Mouse (Mus musculus): ENCODE data around the gene Zfp366. TPM values are rescaled to one million over a fixed set of nuclear protein-coding genes. Genes with fewer than 3 reads are reported as not detected.

Gene Zfp366
- polyA plus RNA-seq, 1 experiment: not detected

- H3K4me1 ChIP-seq (ENCODE audit: control insufficient read depth, insufficient read depth, low read length): no peaks in the 10 kb centered on the region
- TF ChIP-seq EP300 (IDR thresholded peaks at IDR 0.05; ENCODE audit: insufficient read depth, low read depth, low read length) (no peak), CTCF (IDR thresholded peaks at IDR 0.05; ENCODE audit: low read depth, low read length) (no peak), POLR2A (IDR thresholded peaks at IDR 0.05; ENCODE audit: insufficient read depth, low read length) (no peak)
- H3K9ac ChIP-seq (ENCODE audit: low read depth, poor library complexity, severe bottlenecking): no peak overlapping the region
- no peaks in the 10 kb centered on the region for H3K36me3 ChIP-seq (ENCODE audit: control insufficient read depth, insufficient read depth, low read length, poor library complexity, severe bottlenecking)
- H3K9me3 ChIP-seq (replicated peaks; ENCODE audit: control insufficient read depth, insufficient read depth, low read length, poor library complexity, severe bottlenecking): no peaks in the 10 kb centered on the region; the same call in 1 of the 2 replicates
- no peaks in the 10 kb centered on the region for H3K27me3 ChIP-seq (ENCODE audit: control insufficient read depth, insufficient read depth, low read length, poor library complexity, severe bottlenecking)
- H3K4me3 ChIP-seq (ENCODE audit: low read depth, low read length): no peak overlapping the region
- H3K27ac ChIP-seq (ENCODE audit: insufficient read depth, low read length): no peak overlapping the region
Observed at GRCm38 (mm10) chr13:99207214-99207613, 22.6 kb downstream of the Zfp366 start.

DNA sequence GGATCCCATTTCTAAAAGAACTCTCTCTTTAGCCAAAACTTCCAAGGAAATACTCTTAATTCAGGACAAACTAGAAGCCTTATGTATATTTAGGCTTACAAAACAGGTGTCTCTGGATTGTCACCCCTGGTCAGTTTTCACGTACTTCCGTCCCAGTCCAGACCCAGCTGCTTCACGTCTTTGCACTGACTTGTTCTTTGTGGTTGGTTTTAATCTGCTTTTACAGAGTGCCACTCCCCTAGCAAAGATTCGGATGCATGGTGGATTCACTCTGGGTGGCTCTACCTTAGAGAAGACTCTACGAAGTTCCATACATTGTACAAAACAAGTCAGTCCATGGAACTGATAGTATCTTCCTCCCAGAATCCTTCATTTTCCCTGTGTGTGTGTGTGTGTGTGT is 25.2 kb downstream of the Zfp366 start:
- Histone ChIP-seq H3K36me3 (ENCODE audit: control insufficient read depth, insufficient read depth, low read length, poor library complexity, severe bottlenecking) (no peaks in the 10 kb centered on the region), H3K4me1 (ENCODE audit: control insufficient read depth, insufficient read depth, low read length) (no peaks in the 10 kb centered on the region), H3K27me3 (ENCODE audit: control insufficient read depth, insufficient read depth, low read length, poor library complexity, severe bottlenecking) (no peaks in the 10 kb centered on the region), H3K9me3 (replicated peaks; ENCODE audit: control insufficient read depth, insufficient read depth, low read length, poor library complexity, severe bottlenecking) (no peaks in the 10 kb centered on the region; the same call in 1 of the 2 replicates), H3K9ac (ENCODE audit: low read depth, poor library complexity, severe bottlenecking) (no peak overlapping the region), H3K4me3 (ENCODE audit: low read depth, low read length) (no peak overlapping the region), H3K27ac (ENCODE audit: insufficient read depth, low read length) (no peak overlapping the region)
- TF ChIP-seq EP300 (IDR thresholded peaks at IDR 0.05; ENCODE audit: insufficient read depth, low read depth, low read length): no peak

GRCm38 (mm10) chr13:99210837-99211236 is 26.2 kb downstream of the Zfp366 start:
- Histone ChIP-seq H3K27me3 (ENCODE audit: control insufficient read depth, insufficient read depth, low read length, poor library complexity, severe bottlenecking) (no peaks in the 10 kb centered on the region), H3K9me3 (replicated peaks; ENCODE audit: control insufficient read depth, insufficient read depth, low read length, poor library complexity, severe bottlenecking) (no peaks in the 10 kb centered on the region; the same call in 1 of the 2 replicates), H3K4me1 (ENCODE audit: control insufficient read depth, insufficient read depth, low read length) (no peaks in the 10 kb centered on the region), H3K36me3 (ENCODE audit: control insufficient read depth, insufficient read depth, low read length, poor library complexity, severe bottlenecking) (no peaks in the 10 kb centered on the region), H3K4me3 (ENCODE audit: low read depth, low read length) (no peak overlapping the region), H3K27ac (ENCODE audit: insufficient read depth, low read length) (no peak overlapping the region), H3K9ac (ENCODE audit: low read depth, poor library complexity, severe bottlenecking) (no peak overlapping the region)
- no peak for TF ChIP-seq POLR2A (IDR thresholded peaks at IDR 0.05; ENCODE audit: insufficient read depth, low read length)
- no peak for TF ChIP-seq CTCF (IDR thresholded peaks at IDR 0.05; ENCODE audit: low read depth, low read length)
- TF ChIP-seq EP300 (IDR thresholded peaks at IDR 0.05; ENCODE audit: insufficient read depth, low read depth, low read length): no peak

DNA sequence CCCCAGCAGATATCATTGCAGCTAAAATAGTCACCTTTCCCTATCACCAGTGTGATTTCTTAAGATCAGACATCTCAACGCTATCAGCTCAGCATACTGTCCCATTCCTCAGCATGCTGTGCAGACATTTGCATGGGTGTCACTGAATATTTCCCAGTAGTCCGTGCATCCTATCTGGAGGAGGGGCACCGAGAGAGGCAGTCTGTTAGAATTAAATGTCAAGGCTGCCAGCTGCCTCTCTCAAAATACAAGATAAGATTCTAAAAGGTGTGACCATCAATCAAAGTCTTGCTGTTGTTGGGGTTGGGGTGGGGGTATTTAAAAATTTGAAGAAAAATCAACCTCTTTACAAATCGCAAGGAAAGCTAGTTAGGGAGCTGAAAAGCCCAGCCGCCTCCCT is 28.4 kb downstream of the Zfp366 start:
- Histone ChIP-seq H3K4me3 (ENCODE audit: low read depth, low read length) (no peak overlapping the region), H3K4me1 (ENCODE audit: control insufficient read depth, insufficient read depth, low read length) (no peaks in the 10 kb centered on the region), H3K36me3 (ENCODE audit: control insufficient read depth, insufficient read depth, low read length, poor library complexity, severe bottlenecking) (no peaks in the 10 kb centered on the region), H3K27ac (ENCODE audit: insufficient read depth, low read length) (no peak overlapping the region), H3K9ac (ENCODE audit: low read depth, poor library complexity, severe bottlenecking) (no peak overlapping the region), H3K9me3 (replicated peaks; ENCODE audit: control insufficient read depth, insufficient read depth, low read length, poor library complexity, severe bottlenecking) (no peaks in the 10 kb centered on the region), H3K27me3 (ENCODE audit: control insufficient read depth, insufficient read depth, low read length, poor library complexity, severe bottlenecking) (no peaks in the 10 kb centered on the region)
- TF ChIP-seq CTCF (IDR thresholded peaks at IDR 0.05; ENCODE audit: low read depth, low read length) (no peak), EP300 (IDR thresholded peaks at IDR 0.05; ENCODE audit: insufficient read depth, low read depth, low read length) (no peak), POLR2A (IDR thresholded peaks at IDR 0.05; ENCODE audit: insufficient read depth, low read length) (no peak)

DNA sequence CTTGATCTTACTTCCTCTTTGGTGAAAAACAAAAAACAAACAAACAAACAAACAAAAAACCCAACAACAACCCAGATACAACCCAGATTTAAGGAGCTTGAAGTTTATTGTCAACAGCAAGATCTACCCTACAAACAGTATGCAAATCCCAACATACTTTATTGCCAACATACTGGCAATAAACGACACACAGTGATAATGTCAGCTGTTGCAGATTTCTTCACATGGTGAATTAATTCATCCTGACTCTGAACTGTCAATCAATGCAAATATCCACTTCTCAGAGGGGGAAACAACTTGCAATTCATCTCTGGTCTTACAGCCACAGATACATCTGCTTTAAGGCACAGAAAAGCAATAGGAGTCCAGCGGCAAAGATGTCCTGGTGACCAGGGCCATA is 31.4 kb downstream of the Zfp366 start:
- no peaks in the 10 kb centered on the region for H3K4me1 ChIP-seq (ENCODE audit: control insufficient read depth, insufficient read depth, low read length)
- H3K9me3 ChIP-seq (replicated peaks; ENCODE audit: control insufficient read depth, insufficient read depth, low read length, poor library complexity, severe bottlenecking): no peaks in the 10 kb centered on the region
- no peak overlapping the region for H3K27ac ChIP-seq (ENCODE audit: insufficient read depth, low read length)
- H3K36me3 ChIP-seq (ENCODE audit: control insufficient read depth, insufficient read depth, low read length, poor library complexity, severe bottlenecking): no peaks in the 10 kb centered on the region
- H3K4me3 ChIP-seq (ENCODE audit: low read depth, low read length): no peak overlapping the region
- no peak overlapping the region for H3K9ac ChIP-seq (ENCODE audit: low read depth, poor library complexity, severe bottlenecking)
- no peaks in the 10 kb centered on the region for H3K27me3 ChIP-seq (ENCODE audit: control insufficient read depth, insufficient read depth, low read length, poor library complexity, severe bottlenecking)
- no peak for TF ChIP-seq CTCF (IDR thresholded peaks at IDR 0.05; ENCODE audit: low read depth, low read length)
- TF ChIP-seq POLR2A (IDR thresholded peaks at IDR 0.05; ENCODE audit: insufficient read depth, low read length): no peak
- no peak for TF ChIP-seq EP300 (IDR thresholded peaks at IDR 0.05; ENCODE audit: insufficient read depth, low read depth, low read length)

DNA sequence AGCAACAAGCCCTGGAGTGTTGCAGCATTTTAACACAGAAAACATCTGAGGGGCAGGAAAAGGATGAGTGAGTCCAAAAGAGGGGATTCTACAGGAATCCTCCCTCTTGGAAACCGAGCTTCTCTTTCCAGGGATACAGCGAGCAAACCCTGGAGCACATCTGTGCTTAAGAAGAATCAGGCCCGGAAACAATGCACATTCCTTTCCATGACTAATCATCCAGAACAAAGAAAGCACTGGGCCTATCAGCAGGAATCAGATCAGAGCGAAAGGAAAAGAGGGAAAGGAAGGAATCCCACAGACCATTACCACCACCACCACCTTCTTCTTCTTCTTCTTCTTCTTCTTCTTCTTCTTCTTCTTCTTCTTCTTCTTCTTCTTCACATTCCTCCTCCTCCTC is 33.4 kb downstream of the Zfp366 start:
- Histone ChIP-seq H3K27me3 (ENCODE audit: control insufficient read depth, insufficient read depth, low read length, poor library complexity, severe bottlenecking) (no peaks in the 10 kb centered on the region), H3K27ac (ENCODE audit: insufficient read depth, low read length) (no peak overlapping the region), H3K9ac (ENCODE audit: low read depth, poor library complexity, severe bottlenecking) (no peak overlapping the region), H3K4me1 (ENCODE audit: control insufficient read depth, insufficient read depth, low read length) (no peaks in the 10 kb centered on the region), H3K36me3 (ENCODE audit: control insufficient read depth, insufficient read depth, low read length, poor library complexity, severe bottlenecking) (no peaks in the 10 kb centered on the region), H3K4me3 (ENCODE audit: low read depth, low read length) (no peak overlapping the region), H3K9me3 (replicated peaks; ENCODE audit: control insufficient read depth, insufficient read depth, low read length, poor library complexity, severe bottlenecking) (no peaks in the 10 kb centered on the region)
- TF ChIP-seq POLR2A (IDR thresholded peaks at IDR 0.05; ENCODE audit: insufficient read depth, low read length) (no peak), CTCF (IDR thresholded peaks at IDR 0.05; ENCODE audit: low read depth, low read length) (no peak), EP300 (IDR thresholded peaks at IDR 0.05; ENCODE audit: insufficient read depth, low read depth, low read length) (no peak)

Measured in ES-Bruce4 (cell line).